Mouse (Mus musculus): ENCODE results near the gene Ccnjl.

DNA sequence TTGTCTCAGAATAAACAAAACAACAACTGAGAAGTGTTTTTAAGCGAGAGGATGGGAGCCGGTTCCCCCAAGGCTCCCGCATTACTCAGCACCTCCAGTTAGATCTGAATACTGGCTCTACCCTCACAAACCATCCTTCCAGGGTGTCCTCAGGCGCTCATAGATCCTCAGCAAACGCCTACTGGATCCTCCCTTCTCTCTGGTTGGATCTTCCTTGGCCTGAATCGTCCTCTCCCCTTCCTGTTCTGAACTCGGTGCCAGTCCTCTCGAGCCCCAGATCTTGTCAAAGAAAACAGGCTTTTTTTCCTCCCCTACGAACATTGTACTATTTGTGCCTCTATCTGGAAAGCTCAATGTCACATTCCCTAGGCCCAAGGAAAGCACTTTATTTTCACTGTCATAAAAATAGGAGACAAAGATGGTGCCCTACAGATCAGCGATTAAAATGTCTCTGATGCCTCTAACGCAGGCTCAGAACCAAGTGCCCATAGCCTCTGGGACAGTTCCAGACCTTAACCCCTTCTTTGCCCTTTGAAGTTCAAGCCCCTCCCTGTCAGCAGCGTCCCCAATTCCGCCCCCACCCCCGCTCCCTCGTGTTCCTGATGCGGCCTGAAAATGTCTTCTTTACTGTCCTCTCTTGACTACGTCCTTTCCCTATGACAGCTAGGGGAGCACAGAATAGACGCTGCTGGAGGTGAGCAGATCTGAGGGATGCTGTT lies 98.5 kb downstream of the Ccnjl start:
- TF ChIP-seq CTCF (conservative IDR thresholded peaks at IDR 0.05; ENCODE audit: low read length) (no peak), POU5F1 (IDR thresholded peaks at IDR 0.05; ENCODE audit: borderline replicate concordance, low read length) (no peak)
